Mouse (Mus musculus): ENCODE measurements around the gene Pdzk1ip1. TPM values are rescaled to one million over a fixed set of nuclear protein-coding genes. Genes with fewer than 3 reads are reported as not detected.

Gene Pdzk1ip1
- total and polyA plus RNA-seq, 3 experiments, result 0.21 to 19.8 (median 3.0) TPM

GRCm38 (mm10) chr4:115124713-115125112 lies 36.2 kb downstream of the Pdzk1ip1 start:
- no peaks in the 10 kb centered on the region for H3K9me3 ChIP-seq (replicated peaks)

GRCm38 (mm10) chr4:115133085-115133484 lies 44.6 kb downstream of the Pdzk1ip1 start:
- peaks cover 11% of the 10 kb centered on the region for H3K27me3 ChIP-seq (ENCODE audit: insufficient read depth, low read length)
- no peak overlapping the region for H3K4me3 ChIP-seq (ENCODE audit: low read depth, low read length)
- TF ChIP-seq GATA2 (IDR thresholded peaks at IDR 0.05; ENCODE audit: borderline replicate concordance, low read depth, low read length), result no peak
- no peak for TF ChIP-seq POLR2AphosphoS5 (IDR thresholded peaks at IDR 0.05; ENCODE audit: insufficient replicate concordance, low read depth, low read length)
- TF ChIP-seq CTCF (IDR thresholded peaks at IDR 0.05; ENCODE audit: low read depth, low read length), result no peak
- no peak for TF ChIP-seq GATA1 (IDR thresholded peaks at IDR 0.05; ENCODE audit: borderline replicate concordance, low read length)
- TF ChIP-seq TAL1 (conservative IDR thresholded peaks at IDR 0.05; ENCODE audit: low read depth, low read length), result no peak
- DNase-seq (ENCODE audit: low spot score) (no peak), ATAC-seq (ENCODE audit: extremely low read depth, insufficient number of reproducible peaks, low FRiP score, poor library complexity, severe bottlenecking) (no peak)
- H3K4me1 ChIP-seq (ENCODE audit: insufficient read depth, low read depth, low read length), result 0 out of 2 replicates have a peak, but pooled peaks cover 5% of the 10 kb centered on the region
- no peaks in the 10 kb centered on the region for H3K9me3 ChIP-seq (replicated peaks)
- H3K36me3 ChIP-seq (replicated peaks), result no peaks in the 10 kb centered on the region

More at GRCm38 (mm10) chr4:115124713-115125112, 36.2 kb downstream of the Pdzk1ip1 start:
- TF ChIP-seq POLR2AphosphoS5 (IDR thresholded peaks at IDR 0.05; ENCODE audit: insufficient replicate concordance, low read depth, low read length) (no peak), GATA1 (IDR thresholded peaks at IDR 0.05; ENCODE audit: borderline replicate concordance, low read length) (no peak), TAL1 (conservative IDR thresholded peaks at IDR 0.05; ENCODE audit: low read depth, low read length) (no peak), GATA2 (IDR thresholded peaks at IDR 0.05; ENCODE audit: borderline replicate concordance, low read depth, low read length) (no peak), CTCF (IDR thresholded peaks at IDR 0.05; ENCODE audit: low read depth, low read length) (no peak)
- Histone ChIP-seq H3K4me3 (ENCODE audit: low read depth, low read length) (no peak overlapping the region), H3K4me1 (ENCODE audit: insufficient read depth, low read depth, low read length) (peaks cover 3% of the 10 kb centered on the region; the same call in 1 of the 2 replicates), H3K27me3 (ENCODE audit: insufficient read depth, low read length) (peaks cover 19% of the 10 kb centered on the region), H3K36me3 (replicated peaks) (no peaks in the 10 kb centered on the region)
- ATAC-seq (ENCODE audit: extremely low read depth, insufficient number of reproducible peaks, low FRiP score, poor library complexity, severe bottlenecking) (no peak), DNase-seq (ENCODE audit: low spot score) (no peak)

GRCm38 (mm10) chr4:115133621-115134295 lies 45.2 kb downstream of the Pdzk1ip1 start, which contains the start of gene Cyp4x1:
Gene Cyp4x1, minus strand, starts transcription at chr4:115134281.
- Histone ChIP-seq H3K4me3 (ENCODE audit: low read depth, low read length) (no peak within 1 kb of the TSS), H3K4me1 (ENCODE audit: insufficient read depth, low read depth, low read length) (0 out of 2 replicates have a peak, but pooled peaks cover 5% of the 10 kb centered on the region), H3K9me3 (replicated peaks) (no peaks in the 10 kb centered on the region), H3K27me3 (ENCODE audit: insufficient read depth, low read length) (peaks cover 6% of the 10 kb centered on the region), H3K36me3 (replicated peaks) (no peaks in the 10 kb centered on the region)
- DNase-seq (ENCODE audit: low spot score) (no peak), ATAC-seq (ENCODE audit: extremely low read depth, insufficient number of reproducible peaks, low FRiP score, poor library complexity, severe bottlenecking) (no peak)
- TF ChIP-seq POLR2AphosphoS5 (IDR thresholded peaks at IDR 0.05; ENCODE audit: insufficient replicate concordance, low read depth, low read length), result no peak

- Histone ChIP-seq H3K4me1 (ENCODE audit: insufficient read depth, low read depth, low read length) (0 out of 2 replicates have a peak, but pooled peaks cover 5% of the 10 kb centered on the region), H3K27me3 (ENCODE audit: insufficient read depth, low read length) (peaks cover 6% of the 10 kb centered on the region), H3K4me3 (ENCODE audit: low read depth, low read length) (no peak overlapping the region), H3K9me3 (replicated peaks) (no peaks in the 10 kb centered on the region), H3K36me3 (replicated peaks) (no peaks in the 10 kb centered on the region)
- no peak for TF ChIP-seq GATA2 (IDR thresholded peaks at IDR 0.05; ENCODE audit: borderline replicate concordance, low read depth, low read length)
- TF ChIP-seq CTCF (IDR thresholded peaks at IDR 0.05; ENCODE audit: low read depth, low read length), result no peak
- no peak for TF ChIP-seq GATA1 (IDR thresholded peaks at IDR 0.05; ENCODE audit: borderline replicate concordance, low read length)
- TF ChIP-seq TAL1 (conservative IDR thresholded peaks at IDR 0.05; ENCODE audit: low read depth, low read length), result no peak
- TF ChIP-seq POLR2AphosphoS5 (IDR thresholded peaks at IDR 0.05; ENCODE audit: insufficient replicate concordance, low read depth, low read length), result no peak
- DNase-seq (ENCODE audit: low spot score), result no peak
- ATAC-seq (ENCODE audit: extremely low read depth, insufficient number of reproducible peaks, low FRiP score, poor library complexity, severe bottlenecking), result no peak
Observed at GRCm38 (mm10) chr4:115134296-115134630, 45.8 kb downstream of the Pdzk1ip1 start.

Other genes with a start within 250 kb of the Pdzk1ip1 start
- gene Foxd2, start 179.8 kb upstream of the Pdzk1ip1 start, total RNA-seq (2014; fragmentation: Nextera tagmentation), result 0.38 TPM in 1 of 2 replicates, not detected in the other
- gene Foxd2, start 179.8 kb upstream of the Pdzk1ip1 start, total RNA-seq (2017), result 0.60 and 0.81 TPM in 2 replicates
- 2.1 and 3.4 TPM in 2 replicates for gene Foxd2, start 179.8 kb upstream of the Pdzk1ip1 start, polyA plus RNA-seq (2012)
- gene Foxe3, start 162.7 kb upstream of the Pdzk1ip1 start, total RNA-seq (2014; fragmentation: Nextera tagmentation), result not detected in 2 replicates
- gene Foxe3, start 162.7 kb upstream of the Pdzk1ip1 start, total RNA-seq (2017), result not detected in 2 replicates
- gene Foxe3, start 162.7 kb upstream of the Pdzk1ip1 start, polyA plus RNA-seq (2012), result not detected in 2 replicates
- gene Cmpk1, start 101.5 kb upstream of the Pdzk1ip1 start, total RNA-seq (2014; fragmentation: Nextera tagmentation), result 27.8 and 47.3 TPM in 2 replicates
- 104 and 132 TPM in 2 replicates for gene Cmpk1, start 101.5 kb upstream of the Pdzk1ip1 start, total RNA-seq (2017)
- gene Cmpk1, start 101.5 kb upstream of the Pdzk1ip1 start, polyA plus RNA-seq (2012), result 39.9 TPM in 2 replicates
- 93.1 and 94.3 TPM in 2 replicates for gene Stil, start 88.5 kb upstream of the Pdzk1ip1 start, total RNA-seq (2014; fragmentation: Nextera tagmentation)
- 19.9 and 26.0 TPM in 2 replicates for gene Stil, start 88.5 kb upstream of the Pdzk1ip1 start, total RNA-seq (2017)
- gene Stil, start 88.5 kb upstream of the Pdzk1ip1 start, polyA plus RNA-seq (2012), result 2.8 and 4.0 TPM in 2 replicates
- 155 and 174 TPM in 2 replicates for gene Tal1, start 32.3 kb upstream of the Pdzk1ip1 start, total RNA-seq (2014; fragmentation: Nextera tagmentation)
- 155 and 166 TPM in 2 replicates for gene Tal1, start 32.3 kb upstream of the Pdzk1ip1 start, total RNA-seq (2017)
- 239 and 262 TPM in 2 replicates for gene Tal1, start 32.3 kb upstream of the Pdzk1ip1 start, polyA plus RNA-seq (2012)
- gene Cyp4x1, start 45.6 kb downstream of the Pdzk1ip1 start, total RNA-seq (2014; fragmentation: Nextera tagmentation), result 0.15 TPM in 1 of 2 replicates, not detected in the other
- gene Cyp4x1, start 45.6 kb downstream of the Pdzk1ip1 start, total RNA-seq (2017), result 0.05 TPM in 1 of 2 replicates, not detected in the other
- not detected in 2 replicates for gene Cyp4x1, start 45.6 kb downstream of the Pdzk1ip1 start, polyA plus RNA-seq (2012)
- not detected in 2 replicates for gene Cyp4a29, start 153.4 kb downstream of the Pdzk1ip1 start, total RNA-seq (2014; fragmentation: Nextera tagmentation)
- gene Cyp4a29, start 153.4 kb downstream of the Pdzk1ip1 start, total RNA-seq (2017), result not detected in 2 replicates
- gene Cyp4a29, start 153.4 kb downstream of the Pdzk1ip1 start, polyA plus RNA-seq (2012), result not detected in 2 replicates
- gene Cyp4a12a, start 210.3 kb downstream of the Pdzk1ip1 start, total RNA-seq (2014; fragmentation: Nextera tagmentation), result not detected in 2 replicates
- gene Cyp4a12a, start 210.3 kb downstream of the Pdzk1ip1 start, total RNA-seq (2017), result 0.06 TPM in 1 of 2 replicates, not detected in the other
- gene Cyp4a12a, start 210.3 kb downstream of the Pdzk1ip1 start, polyA plus RNA-seq (2012), result not detected in 2 replicates